Mouse (Mus musculus) hindbrain, embryonic 14.5 days (tissue): ENCODE results near the gene Esr1. TPM values are rescaled to one million over a fixed set of nuclear protein-coding genes. Genes with fewer than 3 reads are reported as not detected.
"Not testable (repeated sequence)": the region's sequence is repeated elsewhere in the genome, so short reads cannot be mapped to it uniquely, and the experiment has no call there.

ENCODE experiments used
- ATAC-seq: fragments of 200-750 bp; cut with Nextera tagmentation; 2 replicates; pipeline ENCODE4 v1.8.0; 2017; ENCODE audit warnings: moderate number of reproducible peaks, mild to moderate bottlenecking, moderate TSS enrichment, moderate library complexity; ENCODE audit not compliant: low FRiP score
- DNase-seq: peaks from one replicate; pipeline ENCODE4 v3.0.0-alpha.2; 2015; ENCODE audit warnings: low spot score
- H3K27ac ChIP-seq: fragments of 300-500 bp; sonication (generic); 2 replicates; pipeline ENCODE4 v1.5.1; 2014; ENCODE audit warnings: mild to moderate bottlenecking, moderate library complexity
- H3K27me3 ChIP-seq: fragments of 300-500 bp; sonication (generic); 2 replicates; pipeline ENCODE4 v1.6.1; 2014; ENCODE audit warnings: mild to moderate bottlenecking, low read length, mixed read lengths; ENCODE audit not compliant: control insufficient read depth, insufficient read depth
- H3K36me3 ChIP-seq: fragments of 300-500 bp; sonication (generic); replicated peaks from 2 replicates; pipeline ENCODE4 v1.6.1; 2014; ENCODE audit not compliant: control insufficient read depth, insufficient read depth
- H3K4me1 ChIP-seq: fragments of 300-500 bp; sonication (generic); replicated peaks from 2 replicates; pipeline ENCODE4 v1.6.1; 2014; ENCODE audit warnings: antibody characterized with exemption, low read length, mixed read lengths; ENCODE audit not compliant: control insufficient read depth, insufficient read depth
- H3K4me2 ChIP-seq: fragments of 300-500 bp; sonication (generic); replicated peaks from 2 replicates; pipeline ENCODE4 v1.6.1; 2014; ENCODE audit warnings: mild to moderate bottlenecking, moderate library complexity
- H3K4me3 ChIP-seq: fragments of 300-500 bp; sonication (generic); replicated peaks from 2 replicates; pipeline ENCODE4 v1.5.1; 2014; ENCODE audit warnings: mild to moderate bottlenecking, low read length
- H3K9ac ChIP-seq: fragments of 300-500 bp; sonication (generic); 2 replicates; pipeline ENCODE4 v1.6.1; 2014
- H3K9me3 ChIP-seq: fragments of 300-500 bp; sonication (generic); 2 replicates; pipeline ENCODE4 v1.6.1; 2016; ENCODE audit warnings: low read length; ENCODE audit not compliant: control insufficient read depth
- WGBS: fragments of 180-500 bp; shearing (Covaris S2); extraction: QIAGEN DNeasy Blood & Tissue Kit; methylation state at CpG from one replicate; pipeline ENCODE4 v1.1.7; 2014; 5-methylcytosine and 5-hydroxymethylcytosine counted together
- polyA plus RNA-seq: library from polyadenylated mRNA; unstranded; fragments of >200 nt; fragmentation: Nextera tagmentation; extraction: Ambion mirVana; gene quantifications from 2 replicates; pipeline ENCODE4 v1.2.1, GENCODE M21; 2014

The Esr1 gene
- polyA plus RNA-seq, 1 experiment from 2014 or later, result 0.27 TPM

- not testable (repeated sequence) for DNase-seq
- WGBS, result 20% methylated on average over 1 of the region's 1 CpGs
These were observed 139.7 kb downstream of the Esr1 start for GRCm38 (mm10) chr10:4751091-4751490.

DNA sequence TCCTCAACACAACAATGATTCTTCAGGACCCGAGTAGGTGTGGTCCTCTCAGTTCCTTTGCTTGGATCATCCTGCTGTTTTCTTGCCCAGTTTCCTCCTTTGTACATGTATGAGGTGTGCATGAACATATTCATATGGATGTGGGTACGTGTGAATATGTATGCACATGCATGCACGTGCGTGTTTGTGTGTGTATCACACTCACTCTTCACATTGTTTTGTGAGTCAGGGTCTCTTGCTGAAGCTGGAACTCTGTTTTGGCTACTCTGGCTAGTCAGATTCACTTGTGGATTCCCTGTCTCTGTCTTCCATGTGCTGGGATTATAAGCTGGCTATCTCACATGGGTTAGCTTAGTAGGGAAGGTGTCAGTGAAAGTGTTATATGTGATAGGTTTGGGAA, 141.6 kb downstream of the Esr1 start:
- 92% methylated on average over 4 of the region's 4 CpGs for WGBS
- Histone ChIP-seq H3K36me3 (no peaks in the 10 kb centered on the region), H3K9me3 (no peaks in the 10 kb centered on the region), H3K4me1 (no peaks in the 10 kb centered on the region), H3K27ac (no peak overlapping the region), H3K4me2 (no peak overlapping the region), H3K9ac (no peak overlapping the region), H3K4me3 (no peak overlapping the region), H3K27me3 (no peaks in the 10 kb centered on the region)
- ATAC-seq (no peak), DNase-seq (no peak)

More at GRCm38 (mm10) chr10:4751091-4751490, 139.7 kb downstream of the Esr1 start:
- H3K27ac ChIP-seq, H3K4me1 ChIP-seq, H3K27me3 ChIP-seq, H3K4me3 ChIP-seq, ATAC-seq, H3K36me3 ChIP-seq, H3K9me3 ChIP-seq, H3K4me2 ChIP-seq, H3K9ac ChIP-seq: not testable (repeated sequence)

DNA sequence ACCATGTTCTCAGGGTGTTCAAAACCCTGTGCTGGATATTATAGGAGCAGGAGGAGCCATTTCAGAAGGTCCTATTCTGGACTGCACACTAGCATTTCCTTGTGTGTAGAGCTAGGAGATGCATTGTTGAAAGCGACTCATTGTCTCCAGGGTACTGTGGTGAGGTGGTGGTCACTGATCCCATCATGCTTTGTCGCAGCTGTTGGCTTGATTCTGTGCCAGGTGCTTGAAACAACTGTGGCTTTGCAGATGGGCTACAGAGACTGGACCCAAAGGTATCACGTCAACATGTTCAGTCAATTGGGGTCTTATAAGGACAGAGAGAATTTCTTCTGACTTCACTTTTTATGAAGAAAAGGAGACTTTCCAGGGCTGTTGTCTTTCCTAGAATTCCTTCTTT, 164.1 kb downstream of the Esr1 start:
- no peak overlapping the region for H3K4me3 ChIP-seq
- H3K36me3 ChIP-seq, result no peaks in the 10 kb centered on the region
- no peak for DNase-seq
- no peak overlapping the region for H3K27ac ChIP-seq
- no peaks in the 10 kb centered on the region for H3K4me1 ChIP-seq
- no peak for ATAC-seq
- H3K4me2 ChIP-seq, result no peak overlapping the region
- 82% methylated on average over 3 of the region's 3 CpGs for WGBS
- no peaks in the 10 kb centered on the region for H3K27me3 ChIP-seq
- H3K9me3 ChIP-seq, result no peaks in the 10 kb centered on the region
- H3K9ac ChIP-seq, result no peak overlapping the region

DNA sequence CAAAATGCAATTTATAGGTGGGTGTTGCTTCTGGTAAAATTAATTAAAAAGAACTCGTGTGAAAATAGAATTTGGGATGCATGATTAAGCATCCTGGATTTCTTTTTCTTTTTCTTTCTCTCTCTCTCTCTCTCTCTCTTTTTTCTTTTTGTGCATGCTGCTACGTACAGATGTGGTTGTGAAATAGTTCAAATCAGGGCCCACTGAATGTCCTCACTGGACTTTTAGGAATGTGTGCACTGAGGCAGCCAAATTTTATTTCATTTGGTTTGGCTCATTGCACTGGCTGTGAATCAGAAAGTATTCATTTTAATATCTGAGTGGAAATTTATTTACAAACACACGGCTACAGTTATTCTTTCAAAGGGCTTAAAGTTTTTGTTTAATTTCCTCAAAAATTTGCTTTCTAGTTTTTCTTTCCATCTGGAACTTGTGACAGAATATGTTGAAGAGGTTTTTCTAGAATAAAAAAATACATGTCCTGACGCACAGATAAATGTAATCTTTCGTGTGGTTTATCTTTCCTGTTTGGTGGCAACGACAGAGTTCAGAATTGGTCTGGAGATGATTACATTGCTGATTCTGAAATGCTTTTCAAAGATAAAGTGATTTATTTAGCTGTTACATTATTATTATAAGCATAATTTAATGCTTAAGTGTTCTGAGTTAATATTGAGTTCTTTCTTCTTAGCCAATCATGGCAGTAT, 164.8 kb downstream of the Esr1 start:
- DNase-seq (no peak), ATAC-seq (no peak)
- WGBS, result 81% methylated on average over 6 of the region's 6 CpGs
- Histone ChIP-seq H3K4me3 (no peak overlapping the region), H3K36me3 (no peaks in the 10 kb centered on the region), H3K27ac (no peak overlapping the region), H3K27me3 (no peaks in the 10 kb centered on the region), H3K9ac (no peak overlapping the region), H3K4me2 (no peak overlapping the region), H3K9me3 (no peaks in the 10 kb centered on the region), H3K4me1 (no peaks in the 10 kb centered on the region)

GRCm38 (mm10) chr10:4776714-4777090, 165.3 kb downstream of the Esr1 start:
- no peak for ATAC-seq
- WGBS, result 83% methylated on average over 4 of the region's 4 CpGs

GRCm38 (mm10) chr10:4777996-4778395, 166.6 kb downstream of the Esr1 start:
- Histone ChIP-seq H3K4me3 (no peak overlapping the region), H3K9ac (no peak overlapping the region), H3K27ac (no peak overlapping the region), H3K4me2 (no peak overlapping the region), H3K9me3 (no peaks in the 10 kb centered on the region), H3K4me1 (no peaks in the 10 kb centered on the region), H3K27me3 (no peaks in the 10 kb centered on the region), H3K36me3 (no peaks in the 10 kb centered on the region)
- DNase-seq (no peak), ATAC-seq (no peak)
- WGBS, result 74% methylated on average over 3 of the region's 3 CpGs

More at GRCm38 (mm10) chr10:4776714-4777090, 165.3 kb downstream of the Esr1 start:
- Histone ChIP-seq H3K4me1 (no peaks in the 10 kb centered on the region), H3K27ac (no peak overlapping the region), H3K9me3 (no peaks in the 10 kb centered on the region), H3K36me3 (no peaks in the 10 kb centered on the region), H3K9ac (no peak overlapping the region), H3K27me3 (no peaks in the 10 kb centered on the region), H3K4me3 (no peak overlapping the region), H3K4me2 (no peak overlapping the region)
- DNase-seq, result no peak

DNA sequence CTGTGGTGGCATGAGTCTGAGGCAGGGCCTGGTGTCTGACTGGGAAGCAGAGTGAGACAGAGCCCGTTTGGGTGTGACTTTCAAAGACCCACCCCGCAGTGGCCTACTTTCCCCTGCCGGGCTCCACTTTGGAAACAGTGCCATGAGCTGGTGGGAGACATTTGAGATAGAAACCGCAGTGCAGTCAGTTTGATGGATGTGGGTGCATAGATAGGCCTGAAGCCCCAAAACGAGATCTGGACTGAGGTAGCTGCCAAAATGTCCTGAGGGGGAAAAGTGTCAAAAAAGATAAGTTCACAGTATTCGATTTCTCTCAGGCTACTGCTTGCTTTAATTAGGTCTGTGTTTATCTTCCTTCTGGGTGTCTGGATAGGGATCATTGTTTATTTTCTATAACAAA, 169.5 kb downstream of the Esr1 start:
- Histone ChIP-seq H3K27ac (no peak overlapping the region), H3K4me2 (no peak overlapping the region), H3K4me3 (no peak overlapping the region), H3K4me1 (no peaks in the 10 kb centered on the region), H3K9ac (no peak overlapping the region), H3K36me3 (no peaks in the 10 kb centered on the region), H3K27me3 (no peaks in the 10 kb centered on the region), H3K9me3 (no peaks in the 10 kb centered on the region)
- 70% methylated on average over 6 of the region's 6 CpGs for WGBS
- ATAC-seq (no peak), DNase-seq (no peak)

DNA sequence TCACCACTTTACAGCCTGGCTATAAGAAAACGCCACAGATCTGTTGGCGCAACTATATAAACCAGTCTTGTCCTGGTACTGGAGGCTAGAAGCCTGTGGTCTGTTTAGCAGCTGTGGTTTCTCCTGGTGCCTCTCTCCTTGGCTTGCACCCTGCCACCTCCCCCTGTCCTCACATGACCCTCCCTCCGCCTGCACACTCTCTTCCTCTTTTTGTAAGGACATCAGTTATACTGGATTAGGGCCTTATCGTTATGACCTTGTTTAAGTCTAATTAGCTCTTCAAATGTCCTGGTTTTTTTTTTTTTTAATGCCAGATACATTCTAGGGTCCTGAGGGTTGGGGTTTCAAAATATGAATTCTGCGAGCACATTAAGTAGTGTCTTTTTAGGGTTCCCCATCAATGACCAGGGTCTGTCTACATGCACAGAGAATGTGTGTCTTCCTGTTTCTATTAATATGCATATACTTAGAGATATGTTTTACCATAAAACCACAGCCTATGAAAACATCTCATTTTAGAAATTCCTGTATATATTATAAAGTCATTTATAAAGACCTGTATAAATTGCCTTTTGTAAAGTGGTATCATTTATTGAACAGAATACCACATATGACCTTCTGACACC, 175.7 kb downstream of the Esr1 start:
- no peaks in the 10 kb centered on the region for H3K36me3 ChIP-seq
- no peak overlapping the region for H3K9ac ChIP-seq
- 94% methylated on average over 5 of the region's 5 CpGs for WGBS
- DNase-seq, result no peak
- no peak overlapping the region for H3K4me3 ChIP-seq
- H3K9me3 ChIP-seq, result no peaks in the 10 kb centered on the region
- H3K27me3 ChIP-seq, result no peaks in the 10 kb centered on the region
- no peak for ATAC-seq
- no peak overlapping the region for H3K27ac ChIP-seq
- no peaks in the 10 kb centered on the region for H3K4me1 ChIP-seq
- no peak overlapping the region for H3K4me2 ChIP-seq

DNA sequence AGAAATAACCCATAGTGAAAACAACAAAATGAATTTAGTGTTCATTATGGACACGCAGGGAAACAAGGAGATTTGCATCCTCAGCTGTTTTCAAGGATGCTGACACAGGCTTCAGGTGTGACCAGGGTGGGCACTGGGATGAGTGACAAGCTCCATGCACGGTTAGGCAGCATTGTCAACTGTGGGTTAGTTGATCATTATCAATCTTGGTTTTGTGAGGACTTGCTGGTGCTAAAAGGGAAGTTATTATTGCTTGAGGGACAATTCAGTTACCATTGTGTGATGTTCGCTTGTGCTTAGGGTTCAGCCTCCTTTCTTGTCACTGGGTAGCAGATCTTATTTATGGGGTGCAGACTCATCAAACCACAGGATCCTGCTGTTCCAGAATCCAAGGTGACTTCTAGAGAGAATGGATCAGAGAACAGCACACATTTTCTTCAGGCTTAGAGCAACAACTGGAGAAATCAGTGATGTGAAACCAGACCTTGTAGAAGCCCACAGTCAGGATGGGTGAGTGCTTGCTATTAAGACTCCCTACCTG, 186.9 kb downstream of the Esr1 start:
- H3K27ac ChIP-seq, result no peak overlapping the region
- H3K36me3 ChIP-seq, result no peaks in the 10 kb centered on the region
- H3K9ac ChIP-seq, result no peak overlapping the region
- no peak overlapping the region for H3K4me2 ChIP-seq
- no peak for DNase-seq
- H3K4me3 ChIP-seq, result no peak overlapping the region
- no peaks in the 10 kb centered on the region for H3K4me1 ChIP-seq
- ATAC-seq, result no peak
- H3K27me3 ChIP-seq, result no peaks in the 10 kb centered on the region
- WGBS, result 78% methylated on average over 3 of the region's 3 CpGs
- H3K9me3 ChIP-seq, result no peaks in the 10 kb centered on the region
